Mouse (Mus musculus): Measurements from ENCODE around the gene Sh3gl1. TPM values are rescaled to one million over a fixed set of nuclear protein-coding genes. Genes with fewer than 3 reads are reported as not detected.

Gene Sh3gl1
- polyA plus RNA-seq, 1 experiment from 2014 or later = 93.2 TPM

DNA sequence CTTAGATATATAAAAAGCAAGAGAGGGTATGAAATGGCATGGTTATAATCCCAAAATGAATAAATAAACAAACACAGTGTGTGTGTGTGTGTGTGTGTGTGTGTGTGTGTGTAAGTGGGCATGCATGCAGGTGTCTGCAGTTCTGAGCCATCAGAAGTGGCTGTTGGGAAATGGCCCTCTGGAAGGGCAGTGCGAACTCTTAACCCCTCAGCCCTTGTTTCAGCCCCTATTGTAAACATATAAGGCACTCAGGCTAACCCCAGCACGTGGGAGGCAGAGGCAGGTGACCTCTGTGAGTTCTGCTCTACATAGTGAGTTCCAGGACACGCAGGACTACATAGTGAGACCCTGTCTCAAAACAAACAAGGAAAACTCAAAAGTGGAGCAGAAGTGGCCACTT is 59.1 kb downstream of the Sh3gl1 start:
- Histone ChIP-seq H3K4me1 (replicated peaks) (peaks cover 6% of the 10 kb centered on the region; the same call in 1 of the 2 replicates), H3K4me2 (no peak overlapping the region), H3K27ac (ENCODE audit: poor library complexity, severe bottlenecking) (no peak overlapping the region), H3K9me3 (replicated peaks) (no peaks in the 10 kb centered on the region), H3K27me3 (replicated peaks) (peaks cover 16% of the 10 kb centered on the region), H3K36me3 (no peaks in the 10 kb centered on the region), H3K4me3 (no peak overlapping the region), H3K9ac (no peak overlapping the region)
- no peak for ATAC-seq (ENCODE audit: insufficient number of reproducible peaks, low FRiP score)
- WGBS = 52% methylated on average over 3 of the region's 3 CpGs

- 19% methylated on average over 13 of the region's 13 CpGs for WGBS
- H3K27ac ChIP-seq (ENCODE audit: poor library complexity, severe bottlenecking) = no peak overlapping the region
- no peak overlapping the region for H3K9ac ChIP-seq
- H3K4me3 ChIP-seq = no peak overlapping the region
- peak; percentile 57 for ATAC-seq (ENCODE audit: insufficient number of reproducible peaks, low FRiP score)
- H3K9me3 ChIP-seq (replicated peaks) = no peaks in the 10 kb centered on the region
- peaks cover 9% of the 10 kb centered on the region; the same call in 1 of the 2 replicates for H3K4me1 ChIP-seq (replicated peaks)
- H3K4me2 ChIP-seq = peak overlapping the region; percentile 23; the same call in 1 of the 2 replicates
- peaks cover 23% of the 10 kb centered on the region for H3K27me3 ChIP-seq (replicated peaks)
- H3K36me3 ChIP-seq = no peaks in the 10 kb centered on the region
Observed at GRCm38 (mm10) chr17:55976255-55976862, 60.1 kb downstream of the Sh3gl1 start.

DNA sequence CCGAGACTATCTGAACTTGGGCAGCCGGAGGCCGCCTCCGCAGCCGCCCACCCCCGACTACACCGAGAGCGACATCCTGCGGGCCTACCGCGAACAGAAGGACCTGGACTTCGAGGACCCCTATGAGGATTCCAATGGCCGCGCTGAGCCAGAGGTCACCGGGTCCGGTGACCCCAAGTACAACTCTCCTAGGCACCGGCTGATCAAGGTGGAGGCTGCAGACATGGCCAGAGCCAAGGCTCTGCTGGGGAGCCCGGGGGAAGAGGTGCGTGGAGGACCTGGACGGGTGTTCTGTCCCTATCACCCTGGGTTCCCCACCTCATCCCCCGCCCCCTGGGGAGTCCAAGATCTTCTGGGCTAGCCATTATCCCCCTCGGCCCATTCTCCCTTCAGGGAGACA is 65.0 kb downstream of the Sh3gl1 start:
- Histone ChIP-seq H3K36me3 (peaks cover 15% of the 10 kb centered on the region), H3K4me3 (peak overlapping the region; percentile 58), H3K4me1 (replicated peaks) (peaks cover 39% of the 10 kb centered on the region), H3K4me2 (peak overlapping the region; percentile 96), H3K27ac (ENCODE audit: poor library complexity, severe bottlenecking) (no peak overlapping the region), H3K9ac (peak overlapping the region; percentile 76), H3K9me3 (replicated peaks) (no peaks in the 10 kb centered on the region), H3K27me3 (replicated peaks) (peaks cover 30% of the 10 kb centered on the region)
- no peak for ATAC-seq (ENCODE audit: insufficient number of reproducible peaks, low FRiP score)
- WGBS = 28% methylated on average over 22 of the region's 22 CpGs

- Histone ChIP-seq H3K9me3 (replicated peaks) (no peaks in the 10 kb centered on the region), H3K27me3 (replicated peaks) (peaks cover 30% of the 10 kb centered on the region), H3K4me3 (peak within 1 kb of the TSS; percentile 58), H3K4me1 (replicated peaks) (peaks cover 37% of the 10 kb centered on the region), H3K36me3 (peaks cover 25% of the 10 kb centered on the region), H3K9ac (peak within 1 kb of the TSS; percentile 76), H3K4me2 (peak within 1 kb of the TSS; percentile 96), H3K27ac (ENCODE audit: poor library complexity, severe bottlenecking) (no peak within 1 kb of the TSS)
- peak; percentile 54; the same call in 1 of the 2 replicates for ATAC-seq (ENCODE audit: insufficient number of reproducible peaks, low FRiP score)
- WGBS = 9% methylated on average over 54 of the region's 55 CpGs
Observed at GRCm38 (mm10) chr17:55969966-55970891, 66.2 kb downstream of the Sh3gl1 start, which contains the start of gene Shd. Gene Shd (plus strand): TSS chr17:55970467.

- WGBS = 35% methylated on average over 14 of the region's 14 CpGs
- Histone ChIP-seq H3K36me3 (peaks cover 32% of the 10 kb centered on the region), H3K9ac (no peak overlapping the region)
Observed at GRCm38 (mm10) chr17:55969560-55969959, 66.9 kb downstream of the Sh3gl1 start.

GRCm38 (mm10) chr17:55968210-55968609 is 68.2 kb downstream of the Sh3gl1 start:
- no peaks in the 10 kb centered on the region for H3K9me3 ChIP-seq (replicated peaks)
- peaks cover 40% of the 10 kb centered on the region for H3K4me1 ChIP-seq (replicated peaks)
- WGBS = 28% methylated on average over 7 of the region's 7 CpGs
- H3K4me3 ChIP-seq = no peak overlapping the region
- peaks cover 41% of the 10 kb centered on the region for H3K36me3 ChIP-seq
- no peak for ATAC-seq (ENCODE audit: insufficient number of reproducible peaks, low FRiP score)
- H3K27me3 ChIP-seq (replicated peaks) = peaks cover 22% of the 10 kb centered on the region
- H3K27ac ChIP-seq (ENCODE audit: poor library complexity, severe bottlenecking) = no peak overlapping the region
- no peak overlapping the region for H3K4me2 ChIP-seq
- H3K9ac ChIP-seq = peak overlapping the region; percentile 18; the same call in 1 of the 2 replicates

More at GRCm38 (mm10) chr17:55969560-55969959, 66.9 kb downstream of the Sh3gl1 start:
- ATAC-seq (ENCODE audit: insufficient number of reproducible peaks, low FRiP score) = no peak
- Histone ChIP-seq H3K4me3 (no peak overlapping the region), H3K4me2 (0 out of 2 replicates have a peak overlapping the region, but pooled peaks have one; percentile 5), H3K27me3 (replicated peaks) (peaks cover 30% of the 10 kb centered on the region), H3K9me3 (replicated peaks) (no peaks in the 10 kb centered on the region), H3K4me1 (replicated peaks) (peaks cover 37% of the 10 kb centered on the region), H3K27ac (ENCODE audit: poor library complexity, severe bottlenecking) (no peak overlapping the region)

DNA sequence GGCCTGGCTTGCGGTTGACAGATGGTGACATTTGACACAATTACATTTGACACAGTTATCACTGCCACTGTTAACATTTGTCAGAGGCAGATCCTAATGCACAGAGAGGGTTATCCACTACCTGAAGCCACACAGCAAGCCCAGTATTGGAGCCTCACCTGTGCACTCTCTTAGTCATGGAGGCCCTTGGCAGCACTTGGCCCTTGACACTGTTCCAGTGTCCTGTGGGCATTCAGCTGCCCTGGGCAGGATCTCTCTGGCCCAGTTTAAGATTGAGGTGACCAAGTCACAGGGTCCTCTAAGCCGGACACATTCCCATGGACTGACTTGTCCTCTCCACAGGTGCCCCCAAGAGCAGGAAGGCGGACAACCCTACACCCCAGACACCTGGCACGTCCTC is 69.2 kb downstream of the Sh3gl1 start:
- no peaks in the 10 kb centered on the region for H3K9me3 ChIP-seq (replicated peaks)
- 86% methylated on average over 4 of the region's 4 CpGs for WGBS

More for the DNA sequence above, 69.2 kb downstream of the Sh3gl1 start:
- Histone ChIP-seq H3K27me3 (replicated peaks) (peaks cover 12% of the 10 kb centered on the region), H3K27ac (ENCODE audit: poor library complexity, severe bottlenecking) (no peak overlapping the region), H3K4me3 (no peak overlapping the region), H3K9ac (0 out of 2 replicates have a peak overlapping the region, but pooled peaks have one; percentile 18), H3K4me2 (no peak overlapping the region), H3K36me3 (peaks cover 44% of the 10 kb centered on the region), H3K4me1 (replicated peaks) (peaks cover 43% of the 10 kb centered on the region)
- ATAC-seq (ENCODE audit: insufficient number of reproducible peaks, low FRiP score) = no peak

Other genes with a start within 250 kb of the Sh3gl1 start
- 6.3 and 7.4 TPM in 2 replicates for gene Zfp119a, start 157.7 kb downstream of the Sh3gl1 start, polyA plus RNA-seq (2016; fragmentation: Nextera tagmentation; extraction: Ambion mirVana)
- 7.3 and 8.0 TPM in 2 replicates for gene Zfp959, start 144.5 kb downstream of the Sh3gl1 start, polyA plus RNA-seq (2016; fragmentation: Nextera tagmentation; extraction: Ambion mirVana)
- gene Zfp119b, start 87.1 kb downstream of the Sh3gl1 start, polyA plus RNA-seq (2016; fragmentation: Nextera tagmentation; extraction: Ambion mirVana) = 3.1 and 4.3 TPM in 2 replicates
- 0.40 TPM in 1 of 2 replicates, not detected in the other for gene Ebi3, start 84.0 kb downstream of the Sh3gl1 start, polyA plus RNA-seq (2016; fragmentation: Nextera tagmentation; extraction: Ambion mirVana)
- gene Yju2, start 77.5 kb downstream of the Sh3gl1 start, polyA plus RNA-seq (2016; fragmentation: Nextera tagmentation; extraction: Ambion mirVana) = 17.4 and 17.5 TPM in 2 replicates
- gene Shd, start 66.2 kb downstream of the Sh3gl1 start, polyA plus RNA-seq (2016; fragmentation: Nextera tagmentation; extraction: Ambion mirVana) = 7.2 and 9.2 TPM in 2 replicates
- 5.2 and 5.6 TPM in 2 replicates for gene Fsd1, start 50.1 kb downstream of the Sh3gl1 start, polyA plus RNA-seq (2016; fragmentation: Nextera tagmentation; extraction: Ambion mirVana)
- 10.2 and 10.4 TPM in 2 replicates for gene Stap2, start 31.1 kb downstream of the Sh3gl1 start, polyA plus RNA-seq (2016; fragmentation: Nextera tagmentation; extraction: Ambion mirVana)
- 75.4 and 78.7 TPM in 2 replicates for gene Mpnd, start 30.9 kb downstream of the Sh3gl1 start, polyA plus RNA-seq (2016; fragmentation: Nextera tagmentation; extraction: Ambion mirVana)
- 22.0 and 22.6 TPM in 2 replicates for gene Chaf1a, start 3.8 kb upstream of the Sh3gl1 start, polyA plus RNA-seq (2016; fragmentation: Nextera tagmentation; extraction: Ambion mirVana)
- 35.5 and 39.8 TPM in 2 replicates for gene Ubxn6, start 38.4 kb upstream of the Sh3gl1 start, polyA plus RNA-seq (2016; fragmentation: Nextera tagmentation; extraction: Ambion mirVana)
- gene Hdgfl2, start 43.0 kb upstream of the Sh3gl1 start, polyA plus RNA-seq (2016; fragmentation: Nextera tagmentation; extraction: Ambion mirVana) = 93.1 and 95.1 TPM in 2 replicates
- 0.05 and 0.12 TPM in 2 replicates for gene Plin4, start 73.2 kb upstream of the Sh3gl1 start, polyA plus RNA-seq (2016; fragmentation: Nextera tagmentation; extraction: Ambion mirVana)
- 0.09 and 0.17 TPM in 2 replicates for gene Plin5, start 81.0 kb upstream of the Sh3gl1 start, polyA plus RNA-seq (2016; fragmentation: Nextera tagmentation; extraction: Ambion mirVana)
- 0.18 TPM in 1 of 2 replicates, not detected in the other for gene Lrg1, start 85.4 kb upstream of the Sh3gl1 start, polyA plus RNA-seq (2016; fragmentation: Nextera tagmentation; extraction: Ambion mirVana)
- 0.44 and 0.57 TPM in 2 replicates for gene Sema6b, start 103.7 kb upstream of the Sh3gl1 start, polyA plus RNA-seq (2016; fragmentation: Nextera tagmentation; extraction: Ambion mirVana)
- gene Tnfaip8l1, start 125.8 kb upstream of the Sh3gl1 start, polyA plus RNA-seq (2016; fragmentation: Nextera tagmentation; extraction: Ambion mirVana) = 4.8 and 5.0 TPM in 2 replicates
- 72.9 and 73.2 TPM in 2 replicates for gene Mydgf, start 147.3 kb upstream of the Sh3gl1 start, polyA plus RNA-seq (2016; fragmentation: Nextera tagmentation; extraction: Ambion mirVana)
- gene Dpp9, start 182.3 kb upstream of the Sh3gl1 start, polyA plus RNA-seq (2016; fragmentation: Nextera tagmentation; extraction: Ambion mirVana) = 27.8 and 28.4 TPM in 2 replicates
- gene Fem1a, start 220.2 kb upstream of the Sh3gl1 start, polyA plus RNA-seq (2016; fragmentation: Nextera tagmentation; extraction: Ambion mirVana) = 19.5 and 19.9 TPM in 2 replicates
- gene Ticam1, start 240.2 kb upstream of the Sh3gl1 start, polyA plus RNA-seq (2016; fragmentation: Nextera tagmentation; extraction: Ambion mirVana) = 8.6 and 9.5 TPM in 2 replicates